Mouse (Mus musculus) heart, adult 2 months (tissue): ENCODE results near the gene Faap20. TPM values are rescaled to one million over a fixed set of nuclear protein-coding genes. Genes with fewer than 3 reads are reported as not detected.

Experiments used
- DNase-seq, 2 experiments: peaks; one replicate each; pipeline ENCODE4 v3.0.0; 2021
- H3K27ac ChIP-seq: fragments of 200-600 bp; 2 replicates; pipeline ENCODE4 v1.8.1; 2022
- H3K27me3 ChIP-seq: fragments of 200-500 bp; 2 replicates; pipeline ENCODE4 v1.6.1; 2012; ENCODE audit warnings: mild to moderate bottlenecking, low read length, inconsistent platforms, mixed read lengths; ENCODE audit not compliant: control insufficient read depth, insufficient read depth
- H3K36me3 ChIP-seq: fragments of 200-500 bp; 2 replicates; pipeline ENCODE4 v1.6.1; 2012; ENCODE audit warnings: low read length, inconsistent platforms; ENCODE audit not compliant: control insufficient read depth, insufficient read depth
- H3K4me1 ChIP-seq: fragments of 200-500 bp; 2 replicates; pipeline ENCODE4 v1.6.1; 2011; ENCODE audit warnings: low read length; ENCODE audit not compliant: control insufficient read depth, insufficient read depth
- H3K4me3 ChIP-seq: fragments of 200-600 bp; 2 replicates; pipeline ENCODE4 v1.8.1; 2022
- H3K79me2 ChIP-seq: fragments of 200-500 bp; replicated peaks from 2 replicates; pipeline ENCODE4 v1.6.1; 2012; ENCODE audit warnings: mild to moderate bottlenecking, inconsistent platforms, low read length, moderate library complexity, mixed read lengths; ENCODE audit not compliant: control insufficient read depth, insufficient read depth
- H3K9ac ChIP-seq: fragments of 200-500 bp; 2 replicates; pipeline ENCODE4 v1.6.1; 2012; ENCODE audit warnings: low read depth, mild to moderate bottlenecking, control low read depth, inconsistent platforms, low read length, mixed read lengths
- CTCF ChIP-seq: fragments of 200-600 bp; IDR thresholded peaks from 2 replicates; pipeline ENCODE4 v1.8.1; 2022; ENCODE audit warnings: antibody characterized with exemption, mild to moderate bottlenecking, moderate library complexity
- EP300 ChIP-seq: fragments of 200-500 bp; IDR thresholded peaks from 2 replicates; pipeline ENCODE4 v1.6.1; 2011; ENCODE audit warnings: low read depth, low read length, control low read depth; ENCODE audit not compliant: insufficient read depth
- POLR2A ChIP-seq: fragments of 200-500 bp; IDR thresholded peaks from 2 replicates; pipeline ENCODE4 v1.6.1; 2011; ENCODE audit warnings: mild to moderate bottlenecking, low read depth, low read length, control low read depth; ENCODE audit not compliant: insufficient read depth
- WGBS: fragments of 180-500 bp; shearing (Covaris S2); methylation state at CpG from one replicate; pipeline ENCODE4 v1.1.7; 2018; 5-methylcytosine and 5-hydroxymethylcytosine counted together
- intact Hi-C: fragments of 180-260 bp; cut with DNase I; formaldehyde crosslinking; loops from one replicate; pipeline ENCODE4 v1.15.1; 2025
- polyA plus RNA-seq: library from polyadenylated mRNA; depleted of rRNA; stranded (reverse); fragments of >200 nt; gene quantifications from 2 replicates; pipeline ENCODE4 v1.2.3, GENCODE M21; 2012
- total RNA-seq, 2 experiments: library from RNA; stranded (reverse); gene quantifications; 2 replicates each; pipeline ENCODE4 v1.2.3; 2021

The Faap20 gene
- total and polyA plus RNA-seq, 3 experiments: 14.4 to 26.7 (median 16.7) TPM

- TF ChIP-seq EP300: no peak
- TF ChIP-seq POLR2A: no peak
- no peak for TF ChIP-seq CTCF
- no peak overlapping the region for H3K9ac ChIP-seq
- no peaks in the 10 kb centered on the region for H3K36me3 ChIP-seq
- no peaks in the 10 kb centered on the region for H3K79me2 ChIP-seq
- DNase-seq: no peak
- peaks cover 4% of the 10 kb centered on the region for H3K4me1 ChIP-seq
- no peak overlapping the region for H3K27ac ChIP-seq
- intact Hi-C loops: no loop called here
- H3K4me3 ChIP-seq: no peak overlapping the region
- WGBS: 76% methylated on average over 6 of the region's 6 CpGs
- H3K27me3 ChIP-seq: no peaks in the 10 kb centered on the region
Measured at GRCm38 (mm10) chr4:155277963-155278362, 28.4 kb downstream of the Faap20 start.

GRCm38 (mm10) chr4:155279054-155279453 is 29.5 kb downstream of the Faap20 start:
- intact Hi-C loops: no loop called here
- no peak overlapping the region for H3K27ac ChIP-seq
- 83% methylated on average over 8 of the region's 8 CpGs for WGBS
- no peak overlapping the region for H3K4me3 ChIP-seq
- 0 out of 2 replicates have a peak, but pooled peaks have one; percentile 7 for TF ChIP-seq CTCF
- no peak for TF ChIP-seq EP300
- H3K9ac ChIP-seq: no peak overlapping the region
- peaks cover 5% of the 10 kb centered on the region for H3K4me1 ChIP-seq
- H3K79me2 ChIP-seq: no peaks in the 10 kb centered on the region
- no peak for DNase-seq
- no peaks in the 10 kb centered on the region for H3K36me3 ChIP-seq
- no peaks in the 10 kb centered on the region for H3K27me3 ChIP-seq

GRCm38 (mm10) chr4:155279926-155280767 is 30.5 kb downstream of the Faap20 start:
- intact Hi-C loops: no loop called here
- no peak overlapping the region for H3K9ac ChIP-seq
- no peaks in the 10 kb centered on the region for H3K79me2 ChIP-seq
- H3K27me3 ChIP-seq: no peaks in the 10 kb centered on the region
- H3K36me3 ChIP-seq: no peaks in the 10 kb centered on the region
- DNase-seq: no peak
- no peak for TF ChIP-seq EP300
- no peak for TF ChIP-seq CTCF
- no peak for TF ChIP-seq POLR2A
- no peak overlapping the region for H3K4me3 ChIP-seq
- H3K27ac ChIP-seq: no peak overlapping the region
- WGBS: 42% methylated on average over 16 of the region's 16 CpGs
- H3K4me1 ChIP-seq: peaks cover 5% of the 10 kb centered on the region

- WGBS: 80% methylated on average over 1 of the region's 1 CpGs
- no peaks in the 10 kb centered on the region for H3K79me2 ChIP-seq
- H3K4me3 ChIP-seq: no peak overlapping the region
- no peak for TF ChIP-seq CTCF
- no peak for TF ChIP-seq POLR2A
- TF ChIP-seq EP300: no peak
- H3K4me1 ChIP-seq: peaks cover 5% of the 10 kb centered on the region
- H3K27me3 ChIP-seq: no peaks in the 10 kb centered on the region
- no peak for DNase-seq
- no peaks in the 10 kb centered on the region for H3K36me3 ChIP-seq
- intact Hi-C loops: no loop called here
- no peak overlapping the region for H3K27ac ChIP-seq
- H3K9ac ChIP-seq: no peak overlapping the region
Measured at GRCm38 (mm10) chr4:155280768-155281121, 31.1 kb downstream of the Faap20 start.

GRCm38 (mm10) chr4:155281227-155281626 is 31.6 kb downstream of the Faap20 start:
- DNase-seq: no peak
- Histone ChIP-seq H3K36me3 (no peaks in the 10 kb centered on the region), H3K9ac (no peak overlapping the region), H3K27ac (no peak overlapping the region), H3K4me1 (peaks cover 5% of the 10 kb centered on the region), H3K79me2 (no peaks in the 10 kb centered on the region), H3K4me3 (no peak overlapping the region), H3K27me3 (no peaks in the 10 kb centered on the region)
- WGBS: 53% methylated on average over 2 of the region's 2 CpGs
- intact Hi-C loops: no loop called here
- TF ChIP-seq CTCF: no peak
- TF ChIP-seq EP300: no peak
- no peak for TF ChIP-seq POLR2A

- H3K4me1 ChIP-seq: peaks cover 5% of the 10 kb centered on the region
- H3K4me3 ChIP-seq: no peak overlapping the region
- H3K36me3 ChIP-seq: no peaks in the 10 kb centered on the region
- WGBS: 91% methylated on average over 8 of the region's 8 CpGs
- DNase-seq: no peak
- H3K27me3 ChIP-seq: no peaks in the 10 kb centered on the region
- intact Hi-C loops: no loop called here
- H3K27ac ChIP-seq: no peak overlapping the region
- no peak overlapping the region for H3K9ac ChIP-seq
- no peak for TF ChIP-seq CTCF
- no peak for TF ChIP-seq POLR2A
- no peak for TF ChIP-seq EP300
- no peaks in the 10 kb centered on the region for H3K79me2 ChIP-seq
Measured at GRCm38 (mm10) chr4:155281652-155282051, 32.0 kb downstream of the Faap20 start.
